Mouse (Mus musculus): ENCODE results near the gene Nomo1. TPM values are rescaled to one million over a fixed set of nuclear protein-coding genes. Genes with fewer than 3 reads are reported as not detected.

Gene Nomo1
- polyA plus RNA-seq, 1 experiment from 2014 or later: 27.2 TPM

DNA sequence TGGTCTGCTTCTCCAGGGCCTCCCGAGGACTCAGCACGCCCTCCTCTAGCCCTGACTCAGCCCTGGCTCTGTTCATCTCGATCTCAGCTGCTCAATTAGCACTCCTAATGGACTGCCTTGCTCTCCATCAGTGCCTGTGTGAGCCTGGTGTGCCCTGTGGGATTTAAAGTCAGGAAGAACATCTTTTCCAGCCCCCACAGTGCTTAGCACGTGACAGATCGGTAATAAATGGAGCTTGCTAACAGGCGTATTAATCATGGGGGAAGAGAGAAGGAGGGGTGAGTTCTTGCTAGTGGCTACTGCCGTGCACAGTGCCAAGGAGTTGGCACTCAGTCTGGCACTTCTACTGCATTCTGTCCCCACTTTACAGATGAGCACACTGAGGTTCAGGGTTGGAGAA, 94.7 kb downstream of the Nomo1 start:
- no peak overlapping the region for H3K4me3 ChIP-seq (replicated peaks; ENCODE audit: low read depth, low read length)
- DNase-seq (ENCODE audit: low spot score) (no peak), ATAC-seq (replicated peaks; ENCODE audit: low FRiP score, low read depth) (no peak)
- no peak for TF ChIP-seq CTCF (IDR thresholded peaks at IDR 0.05; ENCODE audit: low read depth)
- no peak overlapping the region for H3K27ac ChIP-seq
- H3K4me2 ChIP-seq (ENCODE audit: low read length): no peak overlapping the region
- 0 out of 2 replicates have a peak overlapping the region, but pooled peaks have one; percentile 2 for H3K9ac ChIP-seq (ENCODE audit: low read depth, low read length)
- 25% methylated on average over 7 of the region's 7 CpGs for WGBS
- no peaks in the 10 kb centered on the region for H3K36me3 ChIP-seq (ENCODE audit: insufficient read depth, low read length)
- H3K27me3 ChIP-seq (ENCODE audit: insufficient read depth, low read length): no peaks in the 10 kb centered on the region
- H3K4me1 ChIP-seq (replicated peaks; ENCODE audit: insufficient read depth, low read length): no peaks in the 10 kb centered on the region
- no peaks in the 10 kb centered on the region for H3K9me3 ChIP-seq (replicated peaks; ENCODE audit: low read length)

DNA sequence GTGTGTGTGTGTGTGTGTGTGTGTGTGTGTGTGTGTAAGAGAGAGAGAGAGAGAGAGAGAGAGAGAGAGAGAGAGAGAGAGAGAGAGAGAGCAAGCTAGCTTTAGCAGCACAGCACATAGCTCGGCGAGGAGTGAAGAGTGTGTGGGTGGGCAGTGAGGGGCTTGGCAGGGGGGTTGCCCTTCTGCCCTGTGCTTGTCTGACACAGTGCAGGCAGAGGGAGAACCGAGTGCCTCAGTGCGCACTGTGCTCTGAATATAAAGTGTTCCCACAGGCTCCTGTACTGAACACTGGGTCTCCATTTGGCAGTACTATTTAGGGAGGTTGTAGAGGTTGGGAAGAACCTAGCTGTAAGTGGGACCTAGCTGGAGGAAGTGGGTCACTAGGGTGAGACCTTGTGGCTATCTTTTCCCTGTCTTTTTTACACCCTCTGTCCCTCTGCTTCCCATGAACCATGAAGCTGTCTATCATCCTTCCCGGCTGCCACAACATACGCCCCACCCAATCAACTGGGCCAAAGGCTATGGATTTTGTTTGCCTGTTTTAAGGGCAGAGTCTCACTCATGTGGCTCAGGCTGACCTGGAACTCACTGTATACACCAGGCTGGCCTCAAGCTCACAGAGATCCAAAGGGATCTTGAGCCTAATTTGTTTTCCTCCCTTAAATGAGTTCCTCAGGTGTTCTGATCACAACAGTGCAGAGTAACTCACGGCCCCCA, 96.1 kb downstream of the Nomo1 start:
- H3K4me1 ChIP-seq (replicated peaks; ENCODE audit: insufficient read depth, low read length): no peaks in the 10 kb centered on the region
- DNase-seq (ENCODE audit: low spot score): no peak
- TF ChIP-seq CTCF (IDR thresholded peaks at IDR 0.05; ENCODE audit: low read depth): no peak
- no peak overlapping the region for H3K9ac ChIP-seq (ENCODE audit: low read depth, low read length)
- no peaks in the 10 kb centered on the region for H3K36me3 ChIP-seq (ENCODE audit: insufficient read depth, low read length)
- no peak for ATAC-seq (replicated peaks; ENCODE audit: low FRiP score, low read depth)
- H3K9me3 ChIP-seq (replicated peaks; ENCODE audit: low read length): no peaks in the 10 kb centered on the region
- H3K27ac ChIP-seq: no peak overlapping the region
- WGBS: 38% methylated on average over 7 of the region's 7 CpGs
- H3K4me2 ChIP-seq (ENCODE audit: low read length): no peak overlapping the region
- H3K4me3 ChIP-seq (replicated peaks; ENCODE audit: low read depth, low read length): no peak overlapping the region
- no peaks in the 10 kb centered on the region for H3K27me3 ChIP-seq (ENCODE audit: insufficient read depth, low read length)

DNA sequence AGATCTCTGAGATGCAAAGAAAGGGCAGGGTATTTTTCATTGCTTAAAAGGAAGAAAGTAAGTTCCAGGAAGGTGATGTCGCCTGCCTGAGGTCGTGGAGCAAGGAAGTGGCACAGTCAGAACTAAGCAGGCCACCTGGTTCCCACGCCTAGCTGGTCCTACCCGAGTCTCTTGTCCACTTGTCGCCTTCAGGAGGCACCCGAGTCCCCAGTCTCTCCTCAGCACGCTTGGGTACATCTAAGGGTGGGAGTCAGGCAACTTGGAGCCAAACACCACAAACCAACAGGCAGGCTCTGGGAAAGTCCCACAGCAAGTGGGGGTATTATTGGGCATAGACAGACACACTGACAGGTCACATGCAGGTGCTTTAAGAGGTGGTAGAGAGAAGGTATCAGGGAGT, 97.2 kb downstream of the Nomo1 start:
- Histone ChIP-seq H3K27ac (no peak overlapping the region), H3K9me3 (replicated peaks; ENCODE audit: low read length) (no peaks in the 10 kb centered on the region), H3K36me3 (ENCODE audit: insufficient read depth, low read length) (no peaks in the 10 kb centered on the region), H3K4me3 (replicated peaks; ENCODE audit: low read depth, low read length) (no peak overlapping the region), H3K4me2 (ENCODE audit: low read length) (no peak overlapping the region), H3K9ac (ENCODE audit: low read depth, low read length) (no peak overlapping the region), H3K27me3 (ENCODE audit: insufficient read depth, low read length) (no peaks in the 10 kb centered on the region), H3K4me1 (replicated peaks; ENCODE audit: insufficient read depth, low read length) (no peaks in the 10 kb centered on the region)
- WGBS: 49% methylated on average over 7 of the region's 7 CpGs
- ATAC-seq (replicated peaks; ENCODE audit: low FRiP score, low read depth) (no peak), DNase-seq (ENCODE audit: low spot score) (no peak)
- no peak; the same call in 1 of the 2 replicates for TF ChIP-seq CTCF (IDR thresholded peaks at IDR 0.05; ENCODE audit: low read depth)

DNA sequence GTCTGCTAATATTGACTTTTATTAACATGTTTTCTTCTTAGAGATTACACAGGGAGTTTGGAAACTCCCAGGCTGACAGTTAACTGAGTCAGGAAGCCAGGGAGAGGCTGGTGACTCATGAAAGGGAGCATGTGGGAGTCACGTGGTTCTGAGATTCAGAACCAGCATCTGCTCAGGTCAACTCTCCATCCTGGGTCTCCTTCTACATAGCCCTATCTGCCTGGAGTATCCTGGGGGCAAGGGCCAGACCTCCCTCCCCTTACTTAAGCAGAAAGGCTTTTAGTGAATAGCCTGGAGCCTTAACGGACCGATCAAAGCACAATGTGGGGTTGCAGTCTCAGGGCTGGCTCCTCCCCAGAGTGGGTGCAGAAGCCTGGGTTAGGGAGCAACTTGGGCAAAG, 97.8 kb downstream of the Nomo1 start:
- H3K9ac ChIP-seq (ENCODE audit: low read depth, low read length): no peak overlapping the region
- no peak for TF ChIP-seq CTCF (IDR thresholded peaks at IDR 0.05; ENCODE audit: low read depth)
- H3K27me3 ChIP-seq (ENCODE audit: insufficient read depth, low read length): no peaks in the 10 kb centered on the region
- H3K4me3 ChIP-seq (replicated peaks; ENCODE audit: low read depth, low read length): no peak overlapping the region
- no peaks in the 10 kb centered on the region for H3K4me1 ChIP-seq (replicated peaks; ENCODE audit: insufficient read depth, low read length)
- H3K9me3 ChIP-seq (replicated peaks; ENCODE audit: low read length): no peaks in the 10 kb centered on the region
- ATAC-seq (replicated peaks; ENCODE audit: low FRiP score, low read depth) (no peak), DNase-seq (ENCODE audit: low spot score) (no peak)
- H3K36me3 ChIP-seq (ENCODE audit: insufficient read depth, low read length): no peaks in the 10 kb centered on the region
- WGBS: 20% methylated on average over 3 of the region's 3 CpGs
- H3K27ac ChIP-seq: no peak overlapping the region
- H3K4me2 ChIP-seq (ENCODE audit: low read length): no peak overlapping the region

DNA sequence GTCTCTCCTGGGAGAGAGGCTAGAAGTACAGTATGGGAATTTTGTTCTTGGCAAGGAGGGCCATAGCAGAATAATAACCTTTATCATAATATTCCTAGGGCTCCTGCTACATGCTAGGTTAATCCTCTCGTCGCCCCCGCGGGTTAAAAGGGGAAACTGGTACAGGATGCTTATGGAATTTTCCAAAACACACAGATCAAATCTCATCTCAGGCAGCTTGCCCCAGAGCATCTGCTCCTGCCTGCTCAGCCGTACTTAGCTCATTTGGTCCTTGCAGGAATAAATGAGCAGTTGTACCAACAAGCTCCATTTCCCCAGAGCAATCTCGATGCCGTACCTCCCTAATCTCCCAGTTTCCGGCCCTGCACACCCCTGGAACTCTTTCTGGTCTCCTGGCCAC, 98.3 kb downstream of the Nomo1 start:
- Histone ChIP-seq H3K27me3 (ENCODE audit: insufficient read depth, low read length) (no peaks in the 10 kb centered on the region), H3K9me3 (replicated peaks; ENCODE audit: low read length) (no peaks in the 10 kb centered on the region), H3K27ac (no peak overlapping the region), H3K4me1 (replicated peaks; ENCODE audit: insufficient read depth, low read length) (no peaks in the 10 kb centered on the region), H3K4me2 (ENCODE audit: low read length) (no peak overlapping the region), H3K4me3 (replicated peaks; ENCODE audit: low read depth, low read length) (no peak overlapping the region), H3K9ac (ENCODE audit: low read depth, low read length) (no peak overlapping the region), H3K36me3 (ENCODE audit: insufficient read depth, low read length) (no peaks in the 10 kb centered on the region)
- TF ChIP-seq CTCF (IDR thresholded peaks at IDR 0.05; ENCODE audit: low read depth): no peak
- ATAC-seq (replicated peaks; ENCODE audit: low FRiP score, low read depth): no peak
- DNase-seq (ENCODE audit: low spot score): no peak
- 54% methylated on average over 8 of the region's 8 CpGs for WGBS

DNA sequence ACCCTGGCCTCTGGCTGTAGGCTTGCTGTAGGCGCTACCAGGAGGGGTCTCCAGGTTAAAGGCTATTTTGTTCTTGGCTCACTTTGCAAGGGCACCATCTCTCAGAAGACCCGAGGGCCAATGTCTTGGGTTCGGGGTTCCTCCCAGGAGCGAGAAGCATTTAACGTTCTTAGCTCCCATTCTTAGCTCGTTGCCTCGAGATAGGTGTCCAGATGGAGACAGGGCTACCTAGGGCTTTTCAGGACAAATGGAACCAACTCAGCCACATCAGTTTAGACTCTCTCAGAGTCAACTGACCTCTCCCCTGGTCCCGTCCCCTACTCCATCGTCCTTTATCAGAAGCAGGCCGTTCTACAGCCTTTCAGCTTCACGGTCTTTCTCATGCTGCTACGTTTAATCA, 98.7 kb downstream of the Nomo1 start:
- no peak overlapping the region for H3K27ac ChIP-seq
- no peaks in the 10 kb centered on the region for H3K36me3 ChIP-seq (ENCODE audit: insufficient read depth, low read length)
- H3K9ac ChIP-seq (ENCODE audit: low read depth, low read length): no peak overlapping the region
- H3K4me1 ChIP-seq (replicated peaks; ENCODE audit: insufficient read depth, low read length): no peaks in the 10 kb centered on the region
- no peaks in the 10 kb centered on the region for H3K9me3 ChIP-seq (replicated peaks; ENCODE audit: low read length)
- no peak for DNase-seq (ENCODE audit: low spot score)
- no peak for ATAC-seq (replicated peaks; ENCODE audit: low FRiP score, low read depth)
- no peak overlapping the region for H3K4me2 ChIP-seq (ENCODE audit: low read length)
- WGBS: 89% methylated on average over 12 of the region's 12 CpGs
- no peaks in the 10 kb centered on the region for H3K27me3 ChIP-seq (ENCODE audit: insufficient read depth, low read length)
- H3K4me3 ChIP-seq (replicated peaks; ENCODE audit: low read depth, low read length): no peak overlapping the region
- TF ChIP-seq CTCF (IDR thresholded peaks at IDR 0.05; ENCODE audit: low read depth): no peak

Other genes with a start within 250 kb of the Nomo1 start
- gene Lmtk3, start 250.0 kb upstream of the Nomo1 start, polyA plus RNA-seq (2015; fragmentation: Nextera tagmentation; extraction: Ambion mirVana): 0.59 and 0.91 TPM in 2 replicates
- gene Sult2b1, start 249.0 kb upstream of the Nomo1 start, polyA plus RNA-seq (2015; fragmentation: Nextera tagmentation; extraction: Ambion mirVana): 3.7 and 3.9 TPM in 2 replicates
- 99.2 and 105 TPM in 2 replicates for gene Cyth2, start 219.1 kb upstream of the Nomo1 start, polyA plus RNA-seq (2015; fragmentation: Nextera tagmentation; extraction: Ambion mirVana)
- 0.80 and 1.3 TPM in 2 replicates for gene Kcnj14, start 208.9 kb upstream of the Nomo1 start, polyA plus RNA-seq (2015; fragmentation: Nextera tagmentation; extraction: Ambion mirVana)
- 50.6 and 53.5 TPM in 2 replicates for gene Grwd1, start 202.8 kb upstream of the Nomo1 start, polyA plus RNA-seq (2015; fragmentation: Nextera tagmentation; extraction: Ambion mirVana)
- 81.3 and 84.5 TPM in 2 replicates for gene Kdelr1, start 160.9 kb upstream of the Nomo1 start, polyA plus RNA-seq (2015; fragmentation: Nextera tagmentation; extraction: Ambion mirVana)
- 0.29 and 0.32 TPM in 2 replicates for gene Grin2d, start 155.3 kb upstream of the Nomo1 start, polyA plus RNA-seq (2015; fragmentation: Nextera tagmentation; extraction: Ambion mirVana)
- gene Syngr4, start 137.0 kb upstream of the Nomo1 start, polyA plus RNA-seq (2015; fragmentation: Nextera tagmentation; extraction: Ambion mirVana): 0.96 and 1.6 TPM in 2 replicates
- 6.2 and 6.7 TPM in 2 replicates for gene Tmem143, start 136.8 kb upstream of the Nomo1 start, polyA plus RNA-seq (2015; fragmentation: Nextera tagmentation; extraction: Ambion mirVana)
- gene Emp3, start 112.3 kb upstream of the Nomo1 start, polyA plus RNA-seq (2015; fragmentation: Nextera tagmentation; extraction: Ambion mirVana): 170 and 171 TPM in 2 replicates
- 7.2 and 8.4 TPM in 2 replicates for gene Ccdc114, start 109.6 kb upstream of the Nomo1 start, polyA plus RNA-seq (2015; fragmentation: Nextera tagmentation; extraction: Ambion mirVana)
- gene Abcc6, start 3.4 kb upstream of the Nomo1 start, polyA plus RNA-seq (2015; fragmentation: Nextera tagmentation; extraction: Ambion mirVana): 0.33 and 0.47 TPM in 2 replicates
- 0.18 and 0.33 TPM in 2 replicates for gene Kcnj11, start 67.1 kb downstream of the Nomo1 start, polyA plus RNA-seq (2015; fragmentation: Nextera tagmentation; extraction: Ambion mirVana)
- 0.85 and 1.1 TPM in 2 replicates for gene Abcc8, start 146.3 kb downstream of the Nomo1 start, polyA plus RNA-seq (2015; fragmentation: Nextera tagmentation; extraction: Ambion mirVana)
- gene Ush1c, start 204.8 kb downstream of the Nomo1 start, polyA plus RNA-seq (2015; fragmentation: Nextera tagmentation; extraction: Ambion mirVana): 36.8 and 44.4 TPM in 2 replicates
- gene Otog, start 207.3 kb downstream of the Nomo1 start, polyA plus RNA-seq (2015; fragmentation: Nextera tagmentation; extraction: Ambion mirVana): 0.01 TPM in 1 of 2 replicates, not detected in the other

Data from kidney, postnatal 0 days (tissue).